Mouse (Mus musculus) cortical plate, adult 2 months (tissue): ENCODE data around the gene Misp.

Experiments
- CTCF ChIP-seq: fragments of 200-500 bp; IDR thresholded peaks from 2 replicates; pipeline ENCODE4 v1.5.1; 2011; ENCODE audit warnings: mild to moderate bottlenecking, control low read depth, low read length; ENCODE audit not compliant: insufficient read depth; ENCODE audit errors: extremely low read depth
- POLR2A ChIP-seq: fragments of 200-500 bp; IDR thresholded peaks from 2 replicates; pipeline ENCODE4 v1.6.1; 2011; ENCODE audit warnings: mild to moderate bottlenecking, low read length, control low read depth; ENCODE audit not compliant: insufficient read depth; ENCODE audit errors: extremely low read depth

DNA sequence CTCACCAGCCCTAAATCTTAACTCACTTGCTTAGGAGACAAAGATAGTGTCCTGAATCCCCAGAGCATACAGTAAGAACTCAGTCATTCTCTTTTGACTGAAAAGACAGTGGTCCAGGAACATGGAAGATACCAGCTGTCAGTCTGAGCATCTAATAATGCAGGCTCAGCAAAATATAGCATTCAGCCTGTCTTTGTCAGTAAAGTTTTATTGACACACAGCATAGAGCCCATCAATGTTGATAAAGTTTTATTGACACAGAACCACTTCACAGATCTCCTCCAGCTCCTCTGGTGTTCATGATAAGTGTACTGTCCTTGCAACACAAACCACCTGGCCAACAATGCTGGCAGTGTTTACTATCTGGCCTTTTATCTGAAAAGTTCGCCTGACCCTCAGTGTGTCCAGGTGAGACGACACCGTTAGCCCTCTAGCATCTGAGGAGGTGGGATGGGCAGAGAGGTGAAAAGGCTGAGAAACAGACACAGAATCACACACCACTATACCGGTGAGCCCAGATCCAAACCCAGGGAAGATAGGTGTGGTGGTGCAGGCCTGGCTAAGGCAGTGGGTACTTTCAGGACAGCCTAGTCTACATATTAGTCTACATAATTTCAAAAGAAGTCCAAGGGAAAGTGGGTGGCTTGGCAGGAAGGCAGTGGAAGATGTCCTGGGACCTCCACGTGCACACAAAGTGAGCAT, 28.3 kb upstream of the Misp start:
- TF ChIP-seq CTCF (no peak), POLR2A (no peak)
